Mouse (Mus musculus) hindbrain, postnatal 0 days (tissue): ENCODE data around the gene Dmrtc2. TPM values are rescaled to one million over a fixed set of nuclear protein-coding genes. Genes with fewer than 3 reads are reported as not detected.
A peak's percentile ranks its signal among the peaks of the same experiment; 100 is the strongest.

Experiments
- ATAC-seq: fragments of 200-750 bp; cut with Nextera tagmentation; 2 replicates; pipeline ENCODE4 v1.8.0; 2017; ENCODE audit warnings: mild to moderate bottlenecking, moderate TSS enrichment, moderate library complexity
- DNase-seq: peaks from one replicate; pipeline ENCODE4 v3.0.0-alpha.2; 2015; ENCODE audit warnings: low spot score
- H3K27ac ChIP-seq: fragments of 300-500 bp; sonication (generic); 2 replicates; pipeline ENCODE4 v1.5.1; 2014; ENCODE audit warnings: mild to moderate bottlenecking
- H3K27me3 ChIP-seq: fragments of 300-500 bp; sonication (generic); 2 replicates; pipeline ENCODE4 v1.6.1; 2014; ENCODE audit warnings: low read length, mixed read lengths; ENCODE audit not compliant: insufficient read depth
- H3K36me3 ChIP-seq: fragments of 300-500 bp; sonication (generic); 2 replicates; pipeline ENCODE4 v1.6.1; 2014; ENCODE audit warnings: low read length, mixed read lengths; ENCODE audit not compliant: insufficient read depth
- H3K4me1 ChIP-seq: fragments of 300-500 bp; sonication (generic); 2 replicates; pipeline ENCODE4 v1.6.1; 2014; ENCODE audit warnings: antibody characterized with exemption, low read length, mixed read lengths; ENCODE audit not compliant: insufficient read depth
- H3K4me2 ChIP-seq: fragments of 300-500 bp; sonication (generic); 2 replicates; pipeline ENCODE4 v1.6.1; 2014; ENCODE audit warnings: low read depth, mild to moderate bottlenecking, low read length, moderate library complexity, mixed read lengths
- H3K4me3 ChIP-seq: fragments of 300-500 bp; sonication (generic); 2 replicates; pipeline ENCODE4 v1.5.1; 2014; ENCODE audit warnings: low read length
- H3K9ac ChIP-seq: fragments of 300-500 bp; sonication (generic); replicated peaks from 2 replicates; pipeline ENCODE4 v1.6.1; 2014; ENCODE audit warnings: mild to moderate bottlenecking, low read length, moderate library complexity, mixed read lengths
- H3K9me3 ChIP-seq: fragments of 300-500 bp; sonication (generic); 2 replicates; pipeline ENCODE4 v1.6.1; 2016; ENCODE audit warnings: low read length, mixed read lengths
- CTCF ChIP-seq: IDR thresholded peaks from 2 replicates; pipeline ENCODE4 v1.5.1; 2016; ENCODE audit warnings: antibody characterized with exemption, control low read depth, low read depth
- WGBS: fragments of 180-500 bp; shearing (Covaris S2); extraction: QIAGEN DNeasy Blood & Tissue Kit; methylation state at CpG from one replicate; pipeline ENCODE4 v1.1.7; 2014; 5-methylcytosine and 5-hydroxymethylcytosine counted together
- polyA plus RNA-seq: library from polyadenylated mRNA; unstranded; fragments of >200 nt; fragmentation: Nextera tagmentation; extraction: Ambion mirVana; gene quantifications from 2 replicates; pipeline ENCODE4 v1.2.1, GENCODE M21; 2015
- total RNA-seq: library from RNA; depleted of rRNA; stranded (reverse); fragments of >200 nt; gene quantifications from 2 replicates; pipeline ENCODE4 v1.2.3, GENCODE M21; 2014

Dmrtc2 gene
- total and polyA plus RNA-seq, 2 experiments from 2014 or later: 0.18 TPM; not detected in 1

DNA sequence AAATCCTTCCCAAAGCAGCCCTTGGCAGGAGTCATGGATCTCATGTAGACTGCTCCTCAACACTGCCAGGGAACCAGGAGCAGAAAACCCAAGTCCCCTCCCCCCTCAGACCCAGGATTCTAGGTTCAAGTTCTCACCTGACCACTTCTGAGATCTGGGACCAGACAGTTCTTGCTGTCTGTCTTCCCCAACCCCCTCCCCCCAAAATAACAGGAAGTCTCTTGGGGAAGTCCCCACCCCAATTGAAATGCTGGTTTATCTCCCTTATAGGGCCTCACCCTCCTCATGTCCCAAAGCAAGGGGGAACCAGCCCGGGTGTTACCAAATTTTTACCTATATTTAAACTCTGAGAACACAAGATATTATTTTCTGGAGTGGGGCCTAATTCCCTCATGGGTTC is 32.0 kb downstream of the Dmrtc2 start:
- H3K9me3 ChIP-seq: no peaks in the 10 kb centered on the region
- H3K4me3 ChIP-seq: no peak overlapping the region
- H3K36me3 ChIP-seq: no peaks in the 10 kb centered on the region
- 80% methylated on average over 1 of the region's 1 CpGs for WGBS
- H3K4me2 ChIP-seq: no peak overlapping the region
- no peak overlapping the region for H3K9ac ChIP-seq
- no peaks in the 10 kb centered on the region for H3K27me3 ChIP-seq
- DNase-seq: no peak
- H3K27ac ChIP-seq: no peak overlapping the region; the same call in 1 of the 2 replicates
- no peak for TF ChIP-seq CTCF
- peaks cover 3% of the 10 kb centered on the region; the same call in 1 of the 2 replicates for H3K4me1 ChIP-seq
- ATAC-seq: no peak

DNA sequence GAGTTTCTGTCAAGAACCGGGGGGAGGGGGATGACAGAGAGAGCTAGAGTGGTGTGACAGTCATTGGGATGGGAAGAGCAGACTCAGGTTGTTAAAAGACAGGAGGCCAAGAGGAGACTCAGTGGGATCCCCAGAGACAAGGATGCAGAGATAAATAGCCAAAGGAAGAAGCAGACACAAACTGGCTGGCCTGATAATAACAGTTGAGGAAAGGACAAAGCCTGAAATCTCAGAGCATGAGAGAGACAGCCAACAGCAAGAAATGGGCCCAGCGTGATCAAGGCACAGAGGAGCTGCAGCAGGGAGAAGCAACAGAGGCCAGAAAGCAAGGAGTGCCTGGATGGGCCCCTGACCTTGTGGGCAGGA is 32.4 kb downstream of the Dmrtc2 start:
- TF ChIP-seq CTCF: no peak
- H3K4me2 ChIP-seq: peak overlapping the region; percentile 86; the same call in 1 of the 2 replicates

DNA sequence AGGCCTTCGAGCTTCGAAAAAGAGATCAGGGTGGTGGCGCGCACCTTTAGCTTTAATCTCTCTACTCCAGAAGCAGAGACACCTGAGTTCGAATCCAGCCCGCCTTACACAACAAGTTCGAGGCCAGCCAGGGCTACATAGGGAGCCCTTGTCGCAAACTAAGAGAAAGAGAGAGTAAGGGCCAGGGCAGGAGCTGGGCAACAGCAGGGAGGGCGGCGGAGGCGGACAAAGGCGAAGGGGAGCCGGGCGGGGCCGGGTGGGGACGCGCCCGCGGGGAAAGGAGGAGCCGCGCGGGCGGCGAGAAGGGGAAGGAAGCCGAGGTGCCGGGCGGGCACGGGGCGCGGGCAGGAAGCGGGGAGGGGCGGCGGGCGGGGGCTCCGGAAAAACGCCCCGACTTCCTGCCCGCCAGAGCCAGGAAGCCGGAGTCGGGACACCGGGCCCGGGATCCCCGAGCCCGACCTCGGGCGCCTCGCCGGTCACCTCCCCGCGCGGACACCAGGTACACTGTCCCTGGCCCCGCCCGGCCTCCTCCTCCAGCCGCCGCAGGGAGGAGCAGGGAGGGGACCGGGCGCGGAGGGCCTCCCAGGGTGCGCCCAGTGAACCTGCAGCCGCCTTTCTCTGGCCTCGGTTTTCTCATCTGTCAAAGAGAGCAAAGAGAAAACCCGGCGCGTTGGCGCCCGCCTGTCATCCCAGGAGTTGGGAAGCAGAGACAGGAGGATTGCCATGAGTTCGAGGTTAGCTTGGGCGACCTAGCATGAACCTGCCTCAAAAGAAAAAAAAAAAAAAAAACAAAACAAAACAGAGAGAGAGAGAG is 33.0 kb downstream of the Dmrtc2 start, which contains the start of gene Arhgef1:
TSS of gene Arhgef1 (plus strand) at position 283 of the 814 bp plus-strand sequence.
- Histone ChIP-seq H3K36me3 (no peaks in the 10 kb centered on the region), H3K27me3 (no peaks in the 10 kb centered on the region), H3K9me3 (no peaks in the 10 kb centered on the region), H3K9ac (peak within 1 kb of the TSS; percentile 55), H3K4me3 (peak within 1 kb of the TSS; percentile 62), H3K4me2 (peak within 1 kb of the TSS; percentile 86), H3K27ac (peak within 1 kb of the TSS; percentile 68), H3K4me1 (peaks cover 6% of the 10 kb centered on the region; the same call in 1 of the 2 replicates)
- TF ChIP-seq CTCF: no peak
- whole genome bisulfite sequencing: 9% methylated on average over 51 of the region's 68 CpGs
- ATAC-seq (no peak), DNase-seq (peak; percentile 41)

More for the DNA sequence above, 32.4 kb downstream of the Dmrtc2 start:
- Histone ChIP-seq H3K9ac (no peak overlapping the region), H3K36me3 (no peaks in the 10 kb centered on the region), H3K4me3 (no peak overlapping the region), H3K4me1 (peaks cover 5% of the 10 kb centered on the region; the same call in 1 of the 2 replicates), H3K9me3 (no peaks in the 10 kb centered on the region), H3K27ac (peak overlapping the region; percentile 68; the same call in 1 of the 2 replicates), H3K27me3 (no peaks in the 10 kb centered on the region)
- WGBS: 54% methylated on average over 2 of the region's 2 CpGs
- ATAC-seq: no peak
- DNase-seq: no peak

- DNase-seq (no peak), ATAC-seq (no peak)
- H3K36me3 ChIP-seq: no peaks in the 10 kb centered on the region
- H3K4me3 ChIP-seq: peak overlapping the region; percentile 62
- TF ChIP-seq CTCF: no peak
- 38% methylated on average over 10 of the region's 10 CpGs for WGBS
- H3K4me1 ChIP-seq: peaks cover 6% of the 10 kb centered on the region; the same call in 1 of the 2 replicates
- H3K4me2 ChIP-seq: peak overlapping the region; percentile 86
- H3K27ac ChIP-seq: no peak overlapping the region
- peak overlapping the region; percentile 55; the same call in 1 of the 2 replicates for H3K9ac ChIP-seq
- no peaks in the 10 kb centered on the region for H3K27me3 ChIP-seq
- H3K9me3 ChIP-seq: no peaks in the 10 kb centered on the region
These were observed 33.6 kb downstream of the Dmrtc2 start for GRCm38 (mm10) chr7:24903444-24903825.

- Histone ChIP-seq H3K9ac (peak overlapping the region; percentile 71), H3K27ac (peak overlapping the region; percentile 68), H3K36me3 (peaks cover 6% of the 10 kb centered on the region; the same call in 1 of the 2 replicates), H3K4me1 (peaks cover 6% of the 10 kb centered on the region; the same call in 1 of the 2 replicates), H3K27me3 (no peaks in the 10 kb centered on the region), H3K4me3 (peak overlapping the region; percentile 62), H3K4me2 (peak overlapping the region; percentile 86), H3K9me3 (no peaks in the 10 kb centered on the region)
- DNase-seq (peak; percentile 99), ATAC-seq (peak; percentile 98)
- 0% methylated on average over 30 of the region's 30 CpGs for WGBS
- TF ChIP-seq CTCF: peak; percentile 83
These were observed 34.2 kb downstream of the Dmrtc2 start for GRCm38 (mm10) chr7:24904070-24904483.

GRCm38 (mm10) chr7:24904936-24905335 is 35.1 kb downstream of the Dmrtc2 start:
- Histone ChIP-seq H3K4me3 (peak overlapping the region; percentile 62), H3K36me3 (peaks cover 6% of the 10 kb centered on the region; the same call in 1 of the 2 replicates), H3K9ac (peak overlapping the region; percentile 71; the same call in 1 of the 2 replicates), H3K27me3 (no peaks in the 10 kb centered on the region), H3K4me1 (peaks cover 6% of the 10 kb centered on the region; the same call in 1 of the 2 replicates), H3K4me2 (peak overlapping the region; percentile 86), H3K27ac (peak overlapping the region; percentile 68), H3K9me3 (no peaks in the 10 kb centered on the region)
- TF ChIP-seq CTCF: peak; percentile 88
- DNase-seq (peak; percentile 81), ATAC-seq (no peak)
- 12% methylated on average over 3 of the region's 3 CpGs for WGBS
